Mouse (Mus musculus) embryonic facial prominence, embryonic 15.5 days (tissue): ENCODE results near the gene Ddx3x. TPM values are rescaled to one million over a fixed set of nuclear protein-coding genes. Genes with fewer than 3 reads are reported as not detected.
A peak's percentile ranks its signal among the peaks of the same experiment; 100 is the strongest.
"Not testable (repeated sequence)": the region's sequence is repeated elsewhere in the genome, so short reads cannot be mapped to it uniquely, and the experiment has no call there.

Source experiments
- ATAC-seq: fragments of 200-750 bp; cut with Nextera tagmentation; 2 replicates; pipeline ENCODE4 v1.8.0; 2017; ENCODE audit warnings: low read depth, moderate TSS enrichment; ENCODE audit not compliant: insufficient number of reproducible peaks, low FRiP score, low TSS enrichment
- H3K27ac ChIP-seq: fragments of 300-500 bp; sonication (generic); replicated peaks from 2 replicates; pipeline ENCODE4 v1.5.1; 2015; ENCODE audit warnings: mild to moderate bottlenecking, inconsistent platforms
- H3K27me3 ChIP-seq: fragments of 300-500 bp; sonication (generic); 2 replicates; pipeline ENCODE4 v1.6.1; 2015; ENCODE audit warnings: inconsistent platforms
- H3K36me3 ChIP-seq: fragments of 300-500 bp; sonication (generic); 2 replicates; pipeline ENCODE4 v1.6.1; 2015; ENCODE audit warnings: mild to moderate bottlenecking, inconsistent platforms
- H3K4me1 ChIP-seq: fragments of 300-500 bp; sonication (generic); 2 replicates; pipeline ENCODE4 v1.6.1; 2015; ENCODE audit warnings: inconsistent platforms
- H3K4me2 ChIP-seq: fragments of 300-500 bp; sonication (generic); replicated peaks from 2 replicates; pipeline ENCODE4 v1.6.1; 2015; ENCODE audit warnings: mild to moderate bottlenecking, inconsistent platforms
- H3K4me3 ChIP-seq: fragments of 300-500 bp; sonication (generic); replicated peaks from 2 replicates; pipeline ENCODE4 v1.5.1; 2015; ENCODE audit warnings: mild to moderate bottlenecking, inconsistent platforms
- H3K9ac ChIP-seq: fragments of 300-500 bp; sonication (generic); 2 replicates; pipeline ENCODE4 v1.6.1; 2015; ENCODE audit warnings: inconsistent platforms
- H3K9me3 ChIP-seq: fragments of 300-500 bp; sonication (generic); replicated peaks from 2 replicates; pipeline ENCODE4 v1.6.1; 2016; ENCODE audit warnings: inconsistent platforms
- WGBS: fragments of 180-500 bp; shearing (Covaris S2); methylation state at CpG from one replicate; pipeline ENCODE4 v1.1.7; 2015; 5-methylcytosine and 5-hydroxymethylcytosine counted together
- polyA plus RNA-seq: library from polyadenylated mRNA; unstranded; fragments of >200 nt; fragmentation: Nextera tagmentation; extraction: Ambion mirVana; gene quantifications from 2 replicates; pipeline ENCODE4 v1.2.1, GENCODE M21; 2015

Ddx3x gene
- polyA plus RNA-seq, 1 experiment from 2014 or later: 111 TPM

GRCm38 (mm10) chrX:13281329-13282088 lies 739 bp downstream of the Ddx3x start:
- H3K27me3 ChIP-seq: no peaks in the 10 kb centered on the region
- H3K4me1 ChIP-seq: 0 out of 2 replicates have a peak, but pooled peaks cover 2% of the 10 kb centered on the region
- H3K27ac ChIP-seq: peak overlapping the region; percentile 99
- no peaks in the 10 kb centered on the region for H3K9me3 ChIP-seq
- peak overlapping the region; percentile 96 for H3K9ac ChIP-seq
- peak; percentile 76 for ATAC-seq
- peak overlapping the region; percentile 62 for H3K4me2 ChIP-seq
- H3K36me3 ChIP-seq: peaks cover 4% of the 10 kb centered on the region; the same call in 1 of the 2 replicates
- H3K4me3 ChIP-seq: peak overlapping the region; percentile 81
- WGBS: under 1% methylated on average over 47 of the region's 89 CpGs

GRCm38 (mm10) chrX:13282089-13282850 lies 1.5 kb downstream of the Ddx3x start:
- H3K27ac ChIP-seq: peak overlapping the region; percentile 99
- no peak for ATAC-seq
- no peaks in the 10 kb centered on the region for H3K9me3 ChIP-seq
- no peaks in the 10 kb centered on the region for H3K27me3 ChIP-seq
- WGBS: 8% methylated on average over 16 of the region's 16 CpGs
- peak overlapping the region; percentile 96 for H3K9ac ChIP-seq
- H3K4me3 ChIP-seq: peak overlapping the region; percentile 81
- H3K4me2 ChIP-seq: peak overlapping the region; percentile 62
- H3K4me1 ChIP-seq: 0 out of 2 replicates have a peak, but pooled peaks cover 2% of the 10 kb centered on the region
- H3K36me3 ChIP-seq: peaks cover 4% of the 10 kb centered on the region; the same call in 1 of the 2 replicates

GRCm38 (mm10) chrX:13285772-13286171 lies 5.0 kb downstream of the Ddx3x start:
- Histone ChIP-seq H3K4me3 (no peak overlapping the region), H3K27ac (no peak overlapping the region), H3K4me2 (no peak overlapping the region), H3K4me1 (no peaks in the 10 kb centered on the region), H3K9me3 (no peaks in the 10 kb centered on the region), H3K27me3 (no peaks in the 10 kb centered on the region), H3K9ac (no peak overlapping the region), H3K36me3 (peaks cover 25% of the 10 kb centered on the region)
- ATAC-seq: no peak
- 69% methylated on average over 4 of the region's 4 CpGs for WGBS

- H3K36me3 ChIP-seq: peaks cover 27% of the 10 kb centered on the region
- no peak overlapping the region for H3K9ac ChIP-seq
- no peaks in the 10 kb centered on the region for H3K27me3 ChIP-seq
- no peaks in the 10 kb centered on the region for H3K4me1 ChIP-seq
- H3K4me2 ChIP-seq: no peak overlapping the region
- 39% methylated on average over 6 of the region's 6 CpGs for whole genome bisulfite sequencing
- no peak for ATAC-seq
- H3K4me3 ChIP-seq: no peak overlapping the region
- H3K27ac ChIP-seq: no peak overlapping the region
- no peaks in the 10 kb centered on the region for H3K9me3 ChIP-seq
These were observed 13.9 kb downstream of the Ddx3x start for GRCm38 (mm10) chrX:13294505-13295228.

GRCm38 (mm10) chrX:13295229-13295571 lies 14.4 kb downstream of the Ddx3x start:
- Histone ChIP-seq H3K9ac (no peak overlapping the region), H3K9me3 (no peaks in the 10 kb centered on the region), H3K4me1 (no peaks in the 10 kb centered on the region), H3K36me3 (peaks cover 23% of the 10 kb centered on the region), H3K27me3 (no peaks in the 10 kb centered on the region), H3K4me3 (no peak overlapping the region), H3K27ac (no peak overlapping the region), H3K4me2 (no peak overlapping the region)
- ATAC-seq: no peak

- H3K4me1 ChIP-seq, H3K27me3 ChIP-seq, H3K9ac ChIP-seq, ATAC-seq, H3K9me3 ChIP-seq, H3K27ac ChIP-seq, H3K4me3 ChIP-seq, H3K4me2 ChIP-seq: not testable (repeated sequence)
- peaks cover 14% of the 10 kb centered on the region for H3K36me3 ChIP-seq
- 27% methylated on average over 4 of the region's 4 CpGs for WGBS
These were observed 15.5 kb downstream of the Ddx3x start for GRCm38 (mm10) chrX:13296241-13296640.

- Histone ChIP-seq H3K9me3 (no peaks in the 10 kb centered on the region), H3K27ac (no peak overlapping the region), H3K4me3 (no peak overlapping the region), H3K36me3 (no peaks in the 10 kb centered on the region), H3K4me1 (no peaks in the 10 kb centered on the region), H3K9ac (no peak overlapping the region), H3K27me3 (no peaks in the 10 kb centered on the region), H3K4me2 (no peak overlapping the region)
- no peak for ATAC-seq
- WGBS: 80% methylated on average over 3 of the region's 3 CpGs
These were observed 25.4 kb downstream of the Ddx3x start for GRCm38 (mm10) chrX:13306190-13306589.

- H3K4me3 ChIP-seq: no peak overlapping the region
- H3K9me3 ChIP-seq: no peaks in the 10 kb centered on the region
- no peak for ATAC-seq
- no peak overlapping the region for H3K9ac ChIP-seq
- H3K27ac ChIP-seq: no peak overlapping the region
- WGBS: 86% methylated on average over 4 of the region's 4 CpGs
- peaks cover 3% of the 10 kb centered on the region; the same call in 1 of the 2 replicates for H3K27me3 ChIP-seq
- H3K4me1 ChIP-seq: no peaks in the 10 kb centered on the region
- no peak overlapping the region for H3K4me2 ChIP-seq
- H3K36me3 ChIP-seq: no peaks in the 10 kb centered on the region
These were observed 30.6 kb downstream of the Ddx3x start for GRCm38 (mm10) chrX:13311396-13311795.

- 82% methylated on average over 7 of the region's 7 CpGs for WGBS
- H3K27ac ChIP-seq: no peak overlapping the region
- H3K9me3 ChIP-seq: no peaks in the 10 kb centered on the region
- no peaks in the 10 kb centered on the region for H3K4me1 ChIP-seq
- H3K4me3 ChIP-seq: no peak overlapping the region
- H3K36me3 ChIP-seq: no peaks in the 10 kb centered on the region
- no peak overlapping the region for H3K4me2 ChIP-seq
- ATAC-seq: no peak
- H3K27me3 ChIP-seq: no peaks in the 10 kb centered on the region
- no peak overlapping the region for H3K9ac ChIP-seq
These were observed 48.8 kb downstream of the Ddx3x start for GRCm38 (mm10) chrX:13329611-13330010.
